Mouse (Mus musculus) left cerebral cortex, adult 11 months (tissue): ENCODE results near the gene Hoxb3.

Source experiments
- DNase-seq: peaks from one replicate; pipeline ENCODE4 v3.0.0; 2022; ENCODE audit warnings: low spot score

Hoxb3 gene

DNA sequence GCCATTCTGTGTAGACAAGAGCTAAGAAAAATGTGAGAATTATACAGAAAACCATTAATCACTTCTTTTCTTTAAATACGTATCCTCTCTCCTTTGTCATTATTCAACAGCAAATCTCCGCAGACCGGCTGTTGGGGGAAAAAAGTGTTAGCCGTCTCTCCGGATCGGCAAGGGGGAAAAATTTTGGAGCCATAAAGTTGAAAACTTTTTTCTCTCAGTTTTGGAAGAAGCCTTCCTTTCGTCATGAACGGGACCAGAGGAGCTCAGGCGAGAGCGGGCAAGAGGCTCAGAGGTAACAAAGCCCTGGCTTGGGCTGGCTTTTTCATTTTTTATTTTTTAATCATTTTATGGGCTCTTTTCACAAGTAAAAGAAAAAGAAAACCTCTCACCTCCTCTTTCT lies at the start of gene Hoxb3:
Hoxb3 (plus strand) TSS at position 173 of the 400 bp plus-strand sequence.
- DNase-seq: no peak

- no peak for DNase-seq
These were observed 48.7 kb upstream of the Hoxb3 start for GRCm38 (mm10) chr11:96274428-96274827.

DNA sequence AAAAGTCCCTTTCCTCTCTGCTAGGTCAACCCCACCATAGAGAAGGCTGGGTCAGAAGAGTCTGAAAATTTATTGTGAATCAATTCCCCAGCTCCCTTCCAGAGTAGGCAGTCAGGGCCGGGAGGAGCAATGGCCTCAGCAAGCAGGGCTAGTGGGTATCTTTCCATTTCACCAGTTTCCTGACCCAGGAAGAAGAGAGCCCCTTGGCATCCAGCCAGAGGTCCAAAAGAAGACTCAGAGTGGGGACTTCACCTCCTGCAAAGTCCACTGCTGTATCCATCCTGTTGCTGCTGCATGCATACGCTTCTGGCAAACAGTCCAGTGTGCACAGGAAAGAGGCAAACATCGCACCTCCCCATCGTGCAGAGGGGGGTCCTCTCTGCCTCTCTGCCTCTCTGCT lies 47.2 kb upstream of the Hoxb3 start:
- no peak for DNase-seq

DNA sequence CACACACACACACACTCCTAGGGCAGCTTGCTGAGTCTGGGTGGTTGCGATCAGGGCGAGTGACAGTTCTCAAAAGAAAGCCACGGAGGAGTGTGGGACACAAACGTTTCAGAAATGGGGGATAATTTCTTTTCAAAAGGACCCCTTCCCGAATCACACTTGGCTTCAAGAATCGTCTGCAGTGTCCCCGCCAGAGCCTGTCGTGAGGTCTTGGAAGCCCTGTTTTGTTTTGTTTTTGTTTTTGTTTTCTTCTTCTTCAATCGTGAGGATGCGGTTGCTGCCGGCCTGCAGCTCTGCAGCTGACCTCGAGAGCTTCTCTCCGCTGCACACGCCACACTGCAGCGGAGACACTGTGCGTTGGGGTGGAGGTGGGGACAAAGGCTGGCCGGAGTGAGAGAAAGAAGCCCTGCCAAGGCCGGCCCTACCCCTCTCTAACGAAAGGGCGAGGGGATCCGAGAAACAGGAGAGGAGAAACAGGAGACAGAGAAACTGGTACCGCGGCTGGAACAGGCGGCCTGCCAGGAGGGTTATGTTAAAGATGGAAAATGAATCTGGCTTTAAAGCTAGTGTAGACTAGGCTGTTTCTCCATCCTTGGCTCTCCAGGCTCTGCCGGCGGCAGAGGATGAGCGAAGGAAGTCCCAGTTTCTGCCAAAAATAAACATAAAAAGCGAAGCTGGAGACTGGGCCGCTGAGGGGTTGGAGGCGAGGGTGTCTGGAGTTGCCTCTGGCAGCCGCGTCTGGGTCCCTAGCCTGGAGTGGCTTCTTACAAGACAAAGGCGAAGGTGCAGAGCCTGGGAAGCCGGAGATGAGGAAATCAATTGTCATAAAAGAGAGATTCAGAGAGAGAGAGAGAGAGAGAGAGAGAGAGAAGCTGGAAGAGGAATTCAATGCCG lies 45.7 kb upstream of the Hoxb3 start:
- DNase-seq: no peak

GRCm38 (mm10) chr11:96278324-96278723 lies 44.8 kb upstream of the Hoxb3 start:
- no peak for DNase-seq

- DNase-seq: peak; percentile 55
These were observed 44.4 kb upstream of the Hoxb3 start for GRCm38 (mm10) chr11:96278773-96279172.

- DNase-seq: no peak
These were observed 43.5 kb upstream of the Hoxb3 start for GRCm38 (mm10) chr11:96279421-96280233.

GRCm38 (mm10) chr11:96280399-96281378 lies 42.4 kb upstream of the Hoxb3 start:
- no peak for DNase-seq

- DNase-seq: no peak
These were observed 41.7 kb upstream of the Hoxb3 start for GRCm38 (mm10) chr11:96281396-96281795.

- no peak for DNase-seq
These were observed 41.1 kb upstream of the Hoxb3 start, which contains the start of gene Hoxb8 for GRCm38 (mm10) chr11:96281855-96282570. Hoxb8 (plus strand) TSS chr11:96281905.

DNA sequence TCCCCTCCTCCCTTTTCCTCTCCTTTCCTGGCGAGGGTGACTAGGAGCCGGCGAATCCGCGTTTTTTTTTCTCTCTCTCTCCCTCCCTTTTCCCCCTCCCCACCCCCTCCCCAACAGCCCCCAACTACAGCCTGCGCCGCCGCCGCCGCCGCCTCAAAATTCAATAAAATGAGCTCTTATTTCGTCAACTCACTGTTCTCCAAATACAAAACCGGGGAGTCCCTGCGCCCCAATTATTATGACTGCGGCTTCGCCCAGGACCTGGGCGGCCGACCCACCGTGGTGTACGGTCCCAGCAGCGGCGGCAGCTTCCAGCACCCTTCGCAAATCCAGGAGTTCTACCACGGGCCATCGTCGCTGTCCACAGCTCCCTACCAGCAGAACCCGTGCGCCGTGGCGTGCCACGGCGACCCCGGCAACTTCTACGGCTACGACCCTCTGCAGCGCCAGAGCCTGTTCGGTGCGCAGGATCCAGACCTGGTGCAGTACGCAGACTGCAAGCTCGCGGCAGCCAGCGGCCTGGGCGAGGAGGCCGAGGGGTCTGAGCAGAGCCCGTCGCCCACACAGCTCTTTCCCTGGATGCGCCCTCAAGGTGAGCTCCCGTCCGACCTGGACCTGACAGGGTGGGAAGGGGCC lies 40.2 kb upstream of the Hoxb3 start:
- DNase-seq: no peak

DNA sequence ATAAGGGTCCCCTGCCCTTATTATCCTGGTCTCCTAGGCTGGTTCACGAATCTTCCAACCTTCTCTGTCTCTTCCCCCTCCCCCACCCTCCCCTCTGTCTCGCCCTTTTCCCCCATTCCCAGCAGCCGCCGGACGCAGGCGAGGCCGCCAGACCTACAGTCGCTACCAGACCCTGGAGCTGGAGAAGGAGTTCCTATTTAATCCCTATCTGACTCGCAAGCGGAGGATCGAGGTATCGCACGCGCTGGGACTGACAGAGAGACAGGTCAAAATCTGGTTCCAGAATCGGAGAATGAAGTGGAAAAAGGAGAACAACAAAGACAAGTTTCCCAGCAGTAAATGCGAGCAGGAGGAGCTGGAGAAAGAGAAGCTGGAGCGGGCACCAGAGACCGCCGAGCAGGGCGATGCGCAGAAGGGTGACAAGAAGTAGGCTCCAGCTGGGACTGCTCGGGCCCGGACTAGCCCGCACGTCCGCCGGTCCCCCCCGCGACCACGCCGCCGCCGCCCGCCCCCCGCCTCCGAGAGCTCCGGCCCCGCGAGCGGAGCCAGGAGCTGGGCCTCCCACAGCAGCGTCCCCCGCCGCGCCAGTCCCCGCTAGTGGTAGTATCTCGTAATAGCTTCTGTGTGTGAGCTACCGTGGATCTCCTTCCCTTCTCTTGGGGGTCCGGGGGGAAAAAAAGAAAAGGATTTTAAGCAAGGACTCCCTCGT lies 38.9 kb upstream of the Hoxb3 start:
- no peak for DNase-seq

- no peak for DNase-seq
These were observed 38.1 kb upstream of the Hoxb3 start for GRCm38 (mm10) chr11:96284774-96285734.

DNA sequence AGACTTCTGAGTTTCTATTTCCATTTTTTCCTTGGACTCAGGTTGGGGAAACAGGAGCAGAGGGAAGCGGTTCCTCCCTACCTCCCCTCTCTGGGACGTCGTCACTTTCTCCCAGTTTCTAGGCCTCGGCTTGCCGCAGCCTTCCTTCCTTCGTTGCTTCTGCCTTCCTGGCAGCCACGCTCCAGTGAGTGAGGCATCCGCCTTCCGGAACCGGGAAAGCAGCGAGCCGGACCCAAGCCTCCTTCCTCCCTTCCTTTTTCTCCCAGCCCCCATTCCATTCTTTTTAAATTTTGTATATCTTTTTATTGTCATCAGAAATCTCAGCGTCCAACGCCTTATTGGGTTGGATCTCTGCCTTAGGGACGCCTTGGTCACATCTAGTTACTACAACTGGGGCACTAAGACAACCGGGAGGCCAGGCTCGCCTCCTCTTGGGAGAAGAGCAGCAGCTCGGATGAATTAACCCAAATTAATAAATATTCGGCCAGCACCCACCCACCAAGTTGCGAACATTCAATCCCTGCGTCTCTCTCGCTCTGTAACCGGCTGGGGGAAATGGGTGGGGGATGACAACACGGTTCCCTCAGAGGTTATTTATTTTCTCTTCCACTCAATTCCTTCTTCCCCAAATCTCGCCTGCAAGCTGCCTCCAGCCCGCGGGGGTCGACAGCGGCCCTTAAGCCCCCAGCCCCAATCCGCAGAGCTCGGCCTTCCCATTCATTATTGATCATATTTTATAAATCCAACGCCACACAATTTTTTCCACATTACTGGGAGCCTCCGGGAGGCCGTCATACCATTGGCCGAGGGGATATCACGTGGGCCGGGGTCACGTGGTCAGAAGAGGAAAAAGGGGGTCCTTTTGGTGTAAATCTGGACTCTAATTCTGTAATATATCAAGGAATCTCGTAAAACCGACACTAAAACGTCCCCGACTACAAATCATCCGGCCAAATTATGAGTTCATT lies 37.1 kb upstream of the Hoxb3 start, which contains the start of gene Hoxb7:
Hoxb7 (plus strand) TSS at position 853 of the 968 bp plus-strand sequence.
- no peak for DNase-seq

DNA sequence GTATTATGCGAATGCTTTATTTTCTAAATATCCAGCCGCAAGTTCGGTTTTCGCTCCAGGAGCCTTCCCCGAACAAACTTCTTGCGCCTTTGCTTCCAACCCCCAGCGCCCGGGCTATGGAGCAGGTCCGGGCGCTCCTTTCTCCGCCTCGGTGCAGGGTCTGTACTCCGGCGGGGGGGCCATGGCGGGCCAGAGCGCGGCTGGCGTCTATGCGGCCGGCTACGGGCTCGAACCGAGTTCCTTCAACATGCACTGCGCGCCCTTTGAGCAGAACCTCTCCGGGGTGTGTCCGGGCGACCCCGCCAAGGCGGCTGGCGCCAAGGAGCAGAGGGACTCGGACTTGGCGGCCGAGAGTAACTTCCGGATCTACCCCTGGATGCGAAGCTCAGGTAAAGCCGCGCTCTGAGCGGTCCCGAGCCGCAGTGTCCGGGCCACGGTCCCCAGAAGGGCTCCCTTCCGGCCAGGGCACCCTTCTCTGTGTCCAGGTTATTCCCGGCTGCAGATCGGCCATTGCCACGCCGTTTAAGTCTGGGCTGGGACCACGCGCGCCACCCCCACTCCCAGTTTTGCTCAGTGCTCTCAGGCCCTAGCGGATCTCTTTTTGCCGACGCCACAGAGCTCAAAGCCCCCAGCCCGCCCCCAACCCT lies 36.3 kb upstream of the Hoxb3 start:
- DNase-seq: no peak

DNA sequence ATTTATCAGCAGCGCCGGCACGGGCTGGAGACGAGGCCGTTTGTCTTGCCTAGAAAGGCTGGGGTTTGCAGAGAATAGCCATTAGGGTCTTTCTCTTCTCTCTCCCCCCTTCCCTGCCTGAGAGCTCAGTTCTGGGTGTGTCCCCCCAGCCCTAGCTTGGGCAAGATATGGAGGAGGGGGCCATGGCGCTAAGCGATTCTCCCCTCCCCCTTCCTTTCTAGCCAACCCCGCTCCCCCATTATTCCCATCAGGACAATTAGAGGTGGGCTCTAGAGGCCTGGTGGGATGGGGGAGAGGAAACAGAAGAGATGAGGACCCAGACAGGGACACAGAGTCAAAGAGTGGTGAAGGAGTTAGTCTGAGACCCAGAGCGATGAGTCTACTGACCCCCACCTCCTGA lies 35.7 kb upstream of the Hoxb3 start:
- DNase-seq: no peak
